In genomic region chr1:132333675-132334141, GRCm38 (mm10) we compare ENCODE assay signal across 8 mouse cellular contexts. TPM values are rescaled to one million over a fixed set of nuclear protein-coding genes. Genes with fewer than 3 reads are reported as not detected.
DNase-seq lines count a peak whose midpoint lies in the region; ATAC-seq lines count a peak whose summit lies in the region.

No protein-coding gene starts in this region.

- H3K36me3 ChIP-seq in forebrain, embryonic 13.5 days (ENCODE audit: poor library complexity, severe bottlenecking), result peaks cover 42% of the 10 kb centered on the region
- H3K36me3 ChIP-seq in limb, embryonic 10.5 days, result no peaks in the 10 kb centered on the region
- H3K36me3 ChIP-seq in midbrain, embryonic 14.5 days (ENCODE audit: control insufficient read depth, insufficient read depth, low read length), result peaks cover 38% of the 10 kb centered on the region

- H3K27ac ChIP-seq in forebrain, embryonic 13.5 days, result peak overlapping the region; percentile 89
- peak overlapping the region; percentile 79 for H3K27ac ChIP-seq in limb, embryonic 10.5 days
- H3K27ac ChIP-seq in midbrain, embryonic 14.5 days (replicated peaks; ENCODE audit: low read depth, low read length), result peak overlapping the region; percentile 64

- no peaks in the 10 kb centered on the region for H3K9me3 ChIP-seq in forebrain, embryonic 13.5 days (replicated peaks)
- no peaks in the 10 kb centered on the region for H3K9me3 ChIP-seq in limb, embryonic 10.5 days (replicated peaks)
- no peaks in the 10 kb centered on the region for H3K9me3 ChIP-seq in midbrain, embryonic 14.5 days (ENCODE audit: control insufficient read depth, low read length)

- peak; percentile 21 to 61 for DNase-seq in adrenal gland, postnatal 36 days
- DNase-seq in heart, postnatal 25 days (ENCODE audit: low spot score), result peak; percentile 63
- peak; percentile 60 for DNase-seq in limb, embryonic 10.5 days (ENCODE audit: low spot score)
- DNase-seq in midbrain, embryonic 14.5 days, result peak; percentile 63
- DNase-seq in layer of hippocampus, adult 9-10 months (ENCODE audit: low spot score), result no peak
- DNase-seq in right cerebral cortex, postnatal 25 days, result no peak

- WGBS in forebrain, embryonic 13.5 days, result 0% methylated on average over 4 of the region's 4 CpGs
- 0% methylated on average over 4 of the region's 4 CpGs for WGBS in limb, embryonic 10.5 days
- WGBS in midbrain, embryonic 14.5 days, result 0% methylated on average over 4 of the region's 4 CpGs

- intact Hi-C loops in heart, postnatal 25 days (cut with DNase I), result no loop called here

- H3K9ac ChIP-seq in forebrain, embryonic 13.5 days, result peak overlapping the region; percentile 51; the same call in 1 of the 2 replicates
- H3K9ac ChIP-seq in midbrain, embryonic 14.5 days (replicated peaks; ENCODE audit: low read length), result no peak overlapping the region

- H3K27me3 ChIP-seq in forebrain, embryonic 13.5 days, result no peaks in the 10 kb centered on the region
- H3K27me3 ChIP-seq in limb, embryonic 10.5 days (ENCODE audit: low read depth, poor library complexity, severe bottlenecking), result peaks cover 5% of the 10 kb centered on the region; the same call in 1 of the 2 replicates
- H3K27me3 ChIP-seq in midbrain, embryonic 14.5 days (ENCODE audit: control insufficient read depth, insufficient read depth, low read length), result no peaks in the 10 kb centered on the region

- peaks cover 51% of the 10 kb centered on the region for H3K4me1 ChIP-seq in forebrain, embryonic 13.5 days
- peaks cover 69% of the 10 kb centered on the region for H3K4me1 ChIP-seq in limb, embryonic 10.5 days
- peaks cover 65% of the 10 kb centered on the region for H3K4me1 ChIP-seq in midbrain, embryonic 14.5 days (ENCODE audit: control insufficient read depth, insufficient read depth, low read length)

- no peak overlapping the region for H3K4me3 ChIP-seq in forebrain, embryonic 13.5 days
- H3K4me3 ChIP-seq in limb, embryonic 10.5 days, result peak overlapping the region; percentile 34; the same call in 1 of the 2 replicates
- no peak overlapping the region for H3K4me3 ChIP-seq in midbrain, embryonic 14.5 days (replicated peaks; ENCODE audit: low read depth, low read length)

- peak; percentile 81 for ATAC-seq in forebrain, embryonic 13.5 days
- ATAC-seq in midbrain, embryonic 14.5 days (ENCODE audit: low FRiP score, low TSS enrichment), result peak; percentile 74
- ATAC-seq in cerebellum, adult (ENCODE audit: insufficient number of reproducible peaks, low FRiP score, low TSS enrichment), result no peak

- H3K4me2 ChIP-seq in forebrain, embryonic 13.5 days, result peak overlapping the region; percentile 17; the same call in 1 of the 2 replicates
- no peak overlapping the region for H3K4me2 ChIP-seq in midbrain, embryonic 14.5 days (ENCODE audit: low read length)

RNA-seq across cellular contexts. Expression of gene Nuak2, which starts 17.8 kb away (rescaled TPM):
- total RNA-seq in adrenal gland, postnatal 36 days (2021), result 1 to 10 TPM; 2.8 to 4.9 TPM
- polyA plus RNA-seq in forebrain, embryonic 13.5 days (2015; fragmentation: Nextera tagmentation; extraction: Ambion mirVana), result 28.8 and 36.5 TPM in 2 replicates
- total RNA-seq in heart, postnatal 25 days (2021), result 1 to 10 TPM; 4.1 to 4.3 TPM
- 0.84 and 0.92 TPM in 2 replicates for polyA plus RNA-seq in limb, embryonic 10.5 days (2016; fragmentation: Nextera tagmentation; extraction: Ambion mirVana)
- 22.3 and 38.0 TPM in 2 replicates for polyA plus RNA-seq in midbrain, embryonic 14.5 days (2014; fragmentation: Nextera tagmentation; extraction: Ambion mirVana)

RNA-seq across cellular contexts. Expression of gene Klhdc8a, which starts 35.3 kb away (rescaled TPM):
- total RNA-seq in adrenal gland, postnatal 36 days (2021), result 100 to 1,000 TPM; 155 to 161 TPM
- polyA plus RNA-seq in forebrain, embryonic 13.5 days (2015; fragmentation: Nextera tagmentation; extraction: Ambion mirVana), result 1.2 and 1.6 TPM in 2 replicates
- total RNA-seq in heart, postnatal 25 days (2021), result 10 to 100 TPM; 22.3 to 28.8 TPM
- not detected in 2 replicates for polyA plus RNA-seq in limb, embryonic 10.5 days (2016; fragmentation: Nextera tagmentation; extraction: Ambion mirVana)
- polyA plus RNA-seq in midbrain, embryonic 14.5 days (2014; fragmentation: Nextera tagmentation; extraction: Ambion mirVana), result 10.1 and 11.1 TPM in 2 replicates

RNA-seq across cellular contexts. Expression of gene Tmcc2, which starts 57.4 kb away (rescaled TPM):
- 1 to 10 TPM; 6.1 to 9.7 TPM for total RNA-seq in adrenal gland, postnatal 36 days (2021)
- polyA plus RNA-seq in forebrain, embryonic 13.5 days (2015; fragmentation: Nextera tagmentation; extraction: Ambion mirVana), result 16.7 and 19.7 TPM in 2 replicates
- total RNA-seq in heart, postnatal 25 days (2021), result 10 to 100 TPM; 17.0 to 18.5 TPM
- polyA plus RNA-seq in limb, embryonic 10.5 days (2016; fragmentation: Nextera tagmentation; extraction: Ambion mirVana), result 7.6 and 8.0 TPM in 2 replicates
- polyA plus RNA-seq in midbrain, embryonic 14.5 days (2014; fragmentation: Nextera tagmentation; extraction: Ambion mirVana), result 28.4 and 29.1 TPM in 2 replicates

Comparison
In these comparisons a context has a peak if more than half of its experiments do, and no peak if none do; other contexts are left out.
1. DNase-seq: peak in adrenal gland, postnatal 36 days (2 of 2), heart, postnatal 25 days (single experiment), limb, embryonic 10.5 days (single experiment) and midbrain, embryonic 14.5 days (single experiment); none in layer of hippocampus, adult 9-10 months (single experiment) and right cerebral cortex, postnatal 25 days (single experiment).
2. RNA of gene Nuak2, which starts 17.8 kb away (polyA plus RNA-seq): 22.3 to 38.0 TPM in midbrain, embryonic 14.5 days and 28.8 to 36.5 TPM in forebrain, embryonic 13.5 days; 0.84 to 0.92 TPM in limb, embryonic 10.5 days; every median in the first group is over 10 times any median in the second.
3. Peak in every context shown above with its lines, with median percentiles within 50 percentile points of each other: H3K27ac ChIP-seq.